Mouse (Mus musculus): Measurements from ENCODE around the gene Ccdc7a. TPM values are rescaled to one million over a fixed set of nuclear protein-coding genes. Genes with fewer than 3 reads are reported as not detected.
"Not testable (repeated sequence)": the region's sequence is repeated elsewhere in the genome, so short reads cannot be mapped to it uniquely, and the experiment has no call there.

The Ccdc7a gene
- polyA plus RNA-seq (2012; ENCODE audit: insufficient read depth, insufficient read length, missing spikeins), result not detected in 2 replicates

DNA sequence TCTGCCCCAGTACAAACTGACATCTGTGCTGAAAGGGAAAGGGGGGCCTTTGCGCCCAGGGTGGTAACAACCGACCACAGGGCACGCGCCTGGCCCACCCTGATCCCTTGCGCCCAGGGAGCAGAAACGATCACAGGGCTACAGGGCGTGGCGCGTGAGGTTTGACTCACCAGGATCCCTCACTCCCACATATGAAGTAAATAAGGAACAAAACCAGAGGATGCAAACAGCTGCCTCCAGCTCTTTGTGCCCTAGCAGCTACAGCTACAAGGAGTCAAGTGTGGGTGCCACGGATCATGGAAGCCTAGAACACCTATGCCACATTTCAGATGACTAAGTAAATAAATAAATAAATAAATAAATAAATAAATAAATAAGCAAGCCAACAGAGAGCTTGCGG, at the start of gene Ccdc7a:
Gene Ccdc7a, minus strand, starts transcription at position 101 of the 400 bp plus-strand sequence.
- not testable (repeated sequence) for H3K4me1 ChIP-seq (ENCODE audit: control insufficient read depth, insufficient read depth, low read length); H3K27ac ChIP-seq (ENCODE audit: insufficient read depth, low read depth, low read length); H3K4me3 ChIP-seq (ENCODE audit: insufficient read depth, low read length)

- H3K27ac ChIP-seq (ENCODE audit: insufficient read depth, low read depth, low read length); H3K4me1 ChIP-seq (ENCODE audit: control insufficient read depth, insufficient read depth, low read length); H3K4me3 ChIP-seq (ENCODE audit: insufficient read depth, low read length): not testable (repeated sequence)
Observed at GRCm38 (mm10) chr8:129066834-129067233, 1.5 kb upstream of the Ccdc7a start, which contains the start of gene Ccdc7b. Gene Ccdc7b (plus strand): TSS chr8:129067134.

DNA sequence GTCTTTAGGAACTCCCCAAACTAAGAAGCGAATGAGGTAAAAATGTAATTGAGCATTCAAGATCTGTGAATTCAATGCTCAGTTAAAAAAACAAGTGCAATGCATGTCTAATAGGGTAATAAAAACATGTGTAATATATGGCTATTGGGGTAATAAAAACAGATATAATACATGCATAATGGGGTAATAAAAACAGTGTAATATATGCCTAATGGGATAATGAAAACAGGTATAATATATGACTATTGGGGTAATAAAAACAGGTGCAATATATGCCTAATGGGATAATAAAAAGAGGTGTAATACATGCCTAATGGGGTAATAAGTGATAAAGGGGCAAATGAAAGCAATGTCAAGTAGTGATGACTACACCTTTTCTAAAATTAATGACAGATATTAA, 73.9 kb downstream of the Ccdc7a start:
- Histone ChIP-seq H3K4me3 (ENCODE audit: insufficient read depth, low read length) (no peak overlapping the region), H3K4me1 (ENCODE audit: control insufficient read depth, insufficient read depth, low read length) (no peaks in the 10 kb centered on the region), H3K27ac (ENCODE audit: insufficient read depth, low read depth, low read length) (no peak overlapping the region)
- TF ChIP-seq CTCF (IDR thresholded peaks at IDR 0.05; ENCODE audit: low read depth, low read length) (no peak), POLR2A (IDR thresholded peaks at IDR 0.05; ENCODE audit: borderline replicate concordance, low read depth, low read length) (no peak)

- H3K4me1 ChIP-seq (ENCODE audit: control insufficient read depth, insufficient read depth, low read length); H3K27ac ChIP-seq (ENCODE audit: insufficient read depth, low read depth, low read length); H3K4me3 ChIP-seq (ENCODE audit: insufficient read depth, low read length): not testable (repeated sequence)
Observed at GRCm38 (mm10) chr8:128948941-128949340, 116.4 kb downstream of the Ccdc7a start.

- H3K4me3 ChIP-seq (ENCODE audit: insufficient read depth, low read length); H3K27ac ChIP-seq (ENCODE audit: insufficient read depth, low read depth, low read length); H3K4me1 ChIP-seq (ENCODE audit: control insufficient read depth, insufficient read depth, low read length): not testable (repeated sequence)
Observed at GRCm38 (mm10) chr8:128941022-128941641, 124.2 kb downstream of the Ccdc7a start.

- Histone ChIP-seq H3K4me1 (ENCODE audit: control insufficient read depth, insufficient read depth, low read length) (no peaks in the 10 kb centered on the region), H3K4me3 (ENCODE audit: insufficient read depth, low read length) (no peak overlapping the region), H3K27ac (ENCODE audit: insufficient read depth, low read depth, low read length) (no peak overlapping the region)
- TF ChIP-seq CTCF (IDR thresholded peaks at IDR 0.05; ENCODE audit: low read depth, low read length) (no peak), POLR2A (IDR thresholded peaks at IDR 0.05; ENCODE audit: borderline replicate concordance, low read depth, low read length) (no peak)
Observed at GRCm38 (mm10) chr8:128933446-128933845, 131.9 kb downstream of the Ccdc7a start.

- Histone ChIP-seq H3K4me1 (ENCODE audit: control insufficient read depth, insufficient read depth, low read length) (no peaks in the 10 kb centered on the region), H3K27ac (ENCODE audit: insufficient read depth, low read depth, low read length) (no peak overlapping the region), H3K4me3 (ENCODE audit: insufficient read depth, low read length) (no peak overlapping the region)
- TF ChIP-seq POLR2A (IDR thresholded peaks at IDR 0.05; ENCODE audit: borderline replicate concordance, low read depth, low read length) (no peak), CTCF (IDR thresholded peaks at IDR 0.05; ENCODE audit: low read depth, low read length) (no peak)
Observed at GRCm38 (mm10) chr8:128882719-128883118, 182.6 kb downstream of the Ccdc7a start.

DNA sequence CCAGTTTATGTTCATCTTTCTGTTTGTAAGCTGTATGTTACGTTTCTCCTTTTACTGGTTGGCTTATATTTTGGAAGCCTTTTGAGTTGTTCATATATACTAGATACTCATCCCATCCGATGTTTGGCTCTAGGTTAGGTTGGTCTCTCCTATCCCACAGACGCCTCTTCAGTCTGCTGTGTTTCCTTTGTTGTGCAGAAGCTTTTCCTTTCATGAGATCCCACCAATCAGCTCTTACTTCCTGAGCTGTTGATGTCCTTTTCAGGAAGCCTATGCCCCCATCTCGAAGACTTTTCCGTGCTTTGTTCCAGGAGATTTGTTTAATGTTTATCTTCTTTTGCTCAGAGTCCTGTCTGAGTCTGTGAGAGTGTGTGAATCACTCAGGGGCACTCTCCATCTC, 221.6 kb downstream of the Ccdc7a start:
- no peak overlapping the region for H3K27ac ChIP-seq (ENCODE audit: insufficient read depth, low read depth, low read length)
- no peaks in the 10 kb centered on the region for H3K4me1 ChIP-seq (ENCODE audit: control insufficient read depth, insufficient read depth, low read length)
- TF ChIP-seq POLR2A (IDR thresholded peaks at IDR 0.05; ENCODE audit: borderline replicate concordance, low read depth, low read length) (no peak), CTCF (IDR thresholded peaks at IDR 0.05; ENCODE audit: low read depth, low read length) (no peak)
- no peak overlapping the region for H3K4me3 ChIP-seq (ENCODE audit: insufficient read depth, low read length)

GRCm38 (mm10) chr8:128812521-128812920, 252.8 kb downstream of the Ccdc7a start:
- H3K4me1 ChIP-seq (ENCODE audit: control insufficient read depth, insufficient read depth, low read length), result no peaks in the 10 kb centered on the region
- H3K4me3 ChIP-seq (ENCODE audit: insufficient read depth, low read length), result no peak overlapping the region
- no peak for TF ChIP-seq POLR2A (IDR thresholded peaks at IDR 0.05; ENCODE audit: borderline replicate concordance, low read depth, low read length)
- no peak for TF ChIP-seq CTCF (IDR thresholded peaks at IDR 0.05; ENCODE audit: low read depth, low read length)
- H3K27ac ChIP-seq (ENCODE audit: insufficient read depth, low read depth, low read length), result no peak overlapping the region

GRCm38 (mm10) chr8:128798594-128798993, 266.7 kb downstream of the Ccdc7a start, which contains the start of gene Gm3952:
Gene Gm3952 (minus strand): TSS chr8:128798694.
- no peaks in the 10 kb centered on the region for H3K4me1 ChIP-seq (ENCODE audit: control insufficient read depth, insufficient read depth, low read length)
- TF ChIP-seq POLR2A (IDR thresholded peaks at IDR 0.05; ENCODE audit: borderline replicate concordance, low read depth, low read length) (no peak), CTCF (IDR thresholded peaks at IDR 0.05; ENCODE audit: low read depth, low read length) (no peak)
- no peak within 1 kb of the TSS for H3K27ac ChIP-seq (ENCODE audit: insufficient read depth, low read depth, low read length)
- no peak within 1 kb of the TSS for H3K4me3 ChIP-seq (ENCODE audit: insufficient read depth, low read length)

GRCm38 (mm10) chr8:128735692-128736091, 329.6 kb downstream of the Ccdc7a start:
- H3K4me3 ChIP-seq (ENCODE audit: insufficient read depth, low read length), result no peak overlapping the region
- no peak overlapping the region for H3K27ac ChIP-seq (ENCODE audit: insufficient read depth, low read depth, low read length)
- no peaks in the 10 kb centered on the region for H3K4me1 ChIP-seq (ENCODE audit: control insufficient read depth, insufficient read depth, low read length)
- no peak for TF ChIP-seq POLR2A (IDR thresholded peaks at IDR 0.05; ENCODE audit: borderline replicate concordance, low read depth, low read length)
- TF ChIP-seq CTCF (IDR thresholded peaks at IDR 0.05; ENCODE audit: low read depth, low read length), result no peak

Measured in bone marrow macrophage, adult 2 months (primary cell).